Mouse (Mus musculus) adrenal gland, adult 18-20 months (tissue): ENCODE results near the gene Klhl33. TPM values are rescaled to one million over a fixed set of nuclear protein-coding genes. Genes with fewer than 3 reads are reported as not detected.

Experiments used
- DNase-seq, 2 experiments: peaks; one replicate each; pipeline ENCODE4 v3.0.0; 2021 to 2022; ENCODE audit warnings: low spot score in 2 of 2
- total RNA-seq, 2 experiments: library from RNA; stranded (reverse); gene quantifications; 1 replicate in 1 of 2; 2 replicates in 1 of 2; pipeline ENCODE4 v1.2.3; 2021

Klhl33 gene
- total RNA-seq, 2 experiments from 2014 or later: 0.83 to 1.3 TPM

DNA sequence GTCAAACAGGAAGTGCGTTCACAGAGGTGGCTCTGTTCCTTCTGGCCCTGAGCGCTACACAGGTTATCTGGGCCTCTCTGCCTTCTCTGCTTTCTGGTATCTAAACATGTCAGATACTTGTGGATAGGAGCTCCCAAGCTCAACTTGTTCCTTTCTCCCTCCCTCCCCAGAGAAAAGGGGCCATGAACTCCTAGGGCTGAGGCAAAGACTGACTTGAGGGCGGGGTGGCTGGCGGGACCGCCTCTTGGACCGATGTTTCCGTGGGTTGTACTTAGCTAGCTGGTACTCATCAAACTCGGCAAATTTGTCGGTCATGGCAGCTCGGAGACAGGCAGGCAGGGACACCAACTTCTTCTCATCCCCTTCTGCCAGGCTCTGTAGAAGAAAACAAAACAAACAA lies 34.7 kb downstream of the Klhl33 start:
- no peak for DNase-seq

GRCm38 (mm10) chr14:50855788-50856187 lies 41.5 kb downstream of the Klhl33 start:
- DNase-seq: no peak

Other genes starting within 250 kb of the Klhl33 start
- not detected for gene Olfr747, start 204.3 kb downstream of the Klhl33 start, total RNA-seq
- gene Olfr748, start 190.1 kb downstream of the Klhl33 start, total RNA-seq: not detected
- not detected for gene Olfr749, start 152.4 kb downstream of the Klhl33 start, total RNA-seq
- 10 to 100 TPM; 29.0 to 35.5 TPM for gene Ttc5, start 112.0 kb downstream of the Klhl33 start, total RNA-seq
- not detected for gene Ccnb1ip1, start 89.8 kb downstream of the Klhl33 start, total RNA-seq
- 10 to 100 TPM; 21.0 to 22.7 TPM for gene Parp2, start 89.7 kb downstream of the Klhl33 start, total RNA-seq
- 10 to 100 TPM; 22.2 to 25.2 TPM for gene Tep1, start 26.9 kb downstream of the Klhl33 start, total RNA-seq
- gene Osgep, start 27.4 kb upstream of the Klhl33 start, total RNA-seq: 10 to 100 TPM; 48.9 to 51.3 TPM
- 10 to 100 TPM; 50.7 to 66.7 TPM for gene Apex1, start 27.5 kb upstream of the Klhl33 start, total RNA-seq
- 10 to 100 TPM; 54.8 to 63.0 TPM for gene Pip4p1, start 33.3 kb upstream of the Klhl33 start, total RNA-seq
- gene Pnp, start 33.6 kb upstream of the Klhl33 start, total RNA-seq: 10 to 100 TPM; 35.0 to 40.3 TPM
- gene Gm49342, start 47.0 kb upstream of the Klhl33 start, total RNA-seq: 10 to 100 TPM; 31.9 to 43.9 TPM
- 1 to 10 TPM; 1.7 to 2.7 TPM for gene Pnp2, start 58.5 kb upstream of the Klhl33 start, total RNA-seq
- not detected for gene Rnase10, start 110.2 kb upstream of the Klhl33 start, total RNA-seq
- gene Rnase9, start 144.4 kb upstream of the Klhl33 start, total RNA-seq: not detected
- not detected for gene Rnase11, start 152.7 kb upstream of the Klhl33 start, total RNA-seq
- not detected for gene Rnase12, start 160.2 kb upstream of the Klhl33 start, total RNA-seq
- under 1 TPM in 1 of 2 experiments, not detected in 1; 0.03 TPM for gene Olfr750, start 176.9 kb upstream of the Klhl33 start, total RNA-seq
- gene Rnase4, start 193.6 kb upstream of the Klhl33 start, total RNA-seq: 10 to 100 TPM; 44.8 to 61.9 TPM
- 1 to 10 TPM; 4.9 to 9.2 TPM for gene Ang, start 193.6 kb upstream of the Klhl33 start, total RNA-seq
- not detected for gene Eddm3b, start 216.9 kb upstream of the Klhl33 start, total RNA-seq
- gene Rnase6, start 226.4 kb upstream of the Klhl33 start, total RNA-seq: 1 to 10 TPM; 1.3 to 2.0 TPM
- gene Rnase1, start 249.3 kb upstream of the Klhl33 start, total RNA-seq: not detected